Mouse (Mus musculus) stomach, postnatal 0 days (tissue): Measurements from ENCODE around the gene Apbb2.

Experiments
- CTCF ChIP-seq: IDR thresholded peaks from 2 replicates; pipeline ENCODE4 v1.5.1; 2016; ENCODE audit warnings: antibody characterized with exemption, low read depth, mild to moderate bottlenecking, moderate library complexity
- EP300 ChIP-seq: optimal IDR thresholded peaks from 2 replicates; pipeline ENCODE3; 2016; ENCODE audit warnings: antibody characterized with exemption

DNA sequence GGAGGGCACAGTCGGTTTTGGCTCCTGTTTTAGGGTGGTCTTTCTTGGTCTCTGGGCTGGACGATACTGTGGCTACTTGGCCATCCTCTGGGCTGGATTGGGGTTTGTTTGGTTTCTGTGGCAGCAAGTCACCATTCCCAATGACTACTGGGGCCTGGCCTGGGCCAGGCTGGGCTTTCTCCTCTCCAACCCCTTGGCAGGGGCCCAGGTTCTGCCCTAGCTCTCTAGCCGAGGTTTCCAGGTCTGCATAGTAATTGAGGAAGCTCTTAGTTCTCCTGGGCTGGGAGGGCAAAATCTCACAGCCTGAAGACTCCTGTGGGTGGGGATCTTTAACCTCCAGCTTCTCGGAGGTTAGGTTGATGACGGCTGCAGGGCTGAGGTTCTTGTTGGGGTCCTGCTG is 167.0 kb downstream of the Apbb2 start:
- no peak for TF ChIP-seq CTCF
- TF ChIP-seq EP300, result no peak
